Mouse (Mus musculus): ENCODE data around the gene Nfatc3. TPM values are rescaled to one million over a fixed set of nuclear protein-coding genes. Genes with fewer than 3 reads are reported as not detected.

Nfatc3 gene
- polyA plus RNA-seq, 1 experiment = 14.8 TPM

GRCm38 (mm10) chr8:106169017-106169933 is 110.6 kb downstream of the Nfatc3 start:
- 1% methylated on average over 54 of the region's 54 CpGs for WGBS
- DNase-seq (ENCODE audit: low read depth, low spot score) = no peak

- WGBS = 17% methylated on average over 6 of the region's 6 CpGs
- DNase-seq (ENCODE audit: low read depth, low spot score) = no peak
Observed at GRCm38 (mm10) chr8:106169934-106170480, 111.4 kb downstream of the Nfatc3 start.

- WGBS = 85% methylated on average over 3 of the region's 3 CpGs
- no peak for DNase-seq (ENCODE audit: low read depth, low spot score)
Observed at GRCm38 (mm10) chr8:106173566-106173965, 114.9 kb downstream of the Nfatc3 start.

GRCm38 (mm10) chr8:106176891-106177290 is 118.3 kb downstream of the Nfatc3 start:
- 38% methylated on average over 1 of the region's 1 CpGs for WGBS
- no peak for DNase-seq (ENCODE audit: low read depth, low spot score)

GRCm38 (mm10) chr8:106177594-106177993 is 119.0 kb downstream of the Nfatc3 start:
- WGBS = 74% methylated on average over 1 of the region's 1 CpGs

GRCm38 (mm10) chr8:106178428-106178827 is 119.8 kb downstream of the Nfatc3 start:
- no peak for DNase-seq (ENCODE audit: low read depth, low spot score)
- WGBS = 59% methylated on average over 2 of the region's 2 CpGs

More at GRCm38 (mm10) chr8:106177594-106177993, 119.0 kb downstream of the Nfatc3 start:
- DNase-seq (ENCODE audit: low read depth, low spot score) = no peak

Other genes starting within 250 kb of the Nfatc3 start
- gene Ranbp10, start 231.5 kb upstream of the Nfatc3 start, polyA plus RNA-seq (2012; rRNA removed) = 13.9 and 20.0 TPM in 2 replicates
- not detected in 2 replicates for gene Tsnaxip1, start 231.1 kb upstream of the Nfatc3 start, polyA plus RNA-seq (2012; rRNA removed)
- 20.5 and 20.6 TPM in 2 replicates for gene Cenpt, start 205.6 kb upstream of the Nfatc3 start, polyA plus RNA-seq (2012; rRNA removed)
- 30.3 and 34.5 TPM in 2 replicates for gene Thap11, start 203.7 kb upstream of the Nfatc3 start, polyA plus RNA-seq (2012; rRNA removed)
- 32.0 and 34.5 TPM in 2 replicates for gene Nutf2, start 198.3 kb upstream of the Nfatc3 start, polyA plus RNA-seq (2012; rRNA removed)
- gene Edc4, start 178.0 kb upstream of the Nfatc3 start, polyA plus RNA-seq (2012; rRNA removed) = 37.7 and 51.4 TPM in 2 replicates
- gene Nrn1l, start 165.3 kb upstream of the Nfatc3 start, polyA plus RNA-seq (2012; rRNA removed) = 0.84 and 1.2 TPM in 2 replicates
- gene Pskh1, start 158.4 kb upstream of the Nfatc3 start, polyA plus RNA-seq (2012; rRNA removed) = 20.2 and 21.8 TPM in 2 replicates
- gene Ctrl, start 125.0 kb upstream of the Nfatc3 start, polyA plus RNA-seq (2012; rRNA removed) = 6.3 and 8.0 TPM in 2 replicates
- 659 and 697 TPM in 2 replicates for gene Psmb10, start 120.4 kb upstream of the Nfatc3 start, polyA plus RNA-seq (2012; rRNA removed)
- gene Lcat, start 115.5 kb upstream of the Nfatc3 start, polyA plus RNA-seq (2012; rRNA removed) = 0.89 and 1.0 TPM in 2 replicates
- 9.0 and 12.6 TPM in 2 replicates for gene Slc12a4, start 92.7 kb upstream of the Nfatc3 start, polyA plus RNA-seq (2012; rRNA removed)
- 0.10 and 0.14 TPM in 2 replicates for gene Dpep3, start 79.4 kb upstream of the Nfatc3 start, polyA plus RNA-seq (2012; rRNA removed)
- 7.2 and 9.9 TPM in 2 replicates for gene Dus2, start 67.5 kb upstream of the Nfatc3 start, polyA plus RNA-seq (2012; rRNA removed)
- gene Dpep2nb, start 52.9 kb upstream of the Nfatc3 start, polyA plus RNA-seq (2012; rRNA removed) = not detected in 2 replicates
- 6.3 and 6.7 TPM in 2 replicates for gene Ddx28, start 47.0 kb upstream of the Nfatc3 start, polyA plus RNA-seq (2012; rRNA removed)
- 19.4 and 32.1 TPM in 2 replicates for gene Esrp2, start 78.1 kb downstream of the Nfatc3 start, polyA plus RNA-seq (2012; rRNA removed)
- gene Pla2g15, start 91.6 kb downstream of the Nfatc3 start, polyA plus RNA-seq (2012; rRNA removed) = 4.5 TPM in 2 replicates
- 7.7 and 11.6 TPM in 2 replicates for gene Slc7a6, start 110.0 kb downstream of the Nfatc3 start, polyA plus RNA-seq (2012; rRNA removed)
- gene Slc7a6os, start 152.1 kb downstream of the Nfatc3 start, polyA plus RNA-seq (2012; rRNA removed) = 15.0 and 19.2 TPM in 2 replicates
- gene Prmt7, start 152.1 kb downstream of the Nfatc3 start, polyA plus RNA-seq (2012; rRNA removed) = 19.0 and 20.8 TPM in 2 replicates

Data from large intestine, adult 2 months (tissue).